Mouse (Mus musculus): Measurements from ENCODE around the gene Abce1.

- TF ChIP-seq ZNF384 (IDR thresholded peaks at IDR 0.05; ENCODE audit: low read depth, low read length) (no peak), CTCF (conservative IDR thresholded peaks at IDR 0.05 in 1 of 2, IDR thresholded peaks at IDR 0.05 in 1 of 2; ENCODE audit: low read depth in 2 of 2, low read length in 2 of 2) (no peak), POLR2A (IDR thresholded peaks at IDR 0.05; ENCODE audit: low read depth, low read length) (no peak), USF1 (IDR thresholded peaks at IDR 0.05; ENCODE audit: low read depth, low read length) (no peak), TCF12 (IDR thresholded peaks at IDR 0.05; ENCODE audit: low read depth, low read length) (no peak), ELF1 (IDR thresholded peaks at IDR 0.05; ENCODE audit: low read depth, low read length) (no peak), TBP (conservative IDR thresholded peaks at IDR 0.05; ENCODE audit: low read depth, low read length) (no peak), EP300 (IDR thresholded peaks at IDR 0.05; ENCODE audit: low read length) (no peak), POLR2AphosphoS2 (IDR thresholded peaks at IDR 0.05; ENCODE audit: low read depth, low read length) (no peak)
These were observed 75.4 kb downstream of the Abce1 start for GRCm38 (mm10) chr8:79636151-79636550.

Data from CH12.LX (cell line).